Mouse (Mus musculus) adrenal gland, postnatal 4 days (tissue): ENCODE measurements around the gene Mbl2. TPM values are rescaled to one million over a fixed set of nuclear protein-coding genes. Genes with fewer than 3 reads are reported as not detected.
"Not testable (repeated sequence)": the region's sequence is repeated elsewhere in the genome, so short reads cannot be mapped to it uniquely, and the experiment has no call there.

Experiments
- DNase-seq, 2 experiments: peaks; one replicate each; pipeline ENCODE4 v3.0.0; 2021 to 2022; ENCODE audit warnings: low spot score in 2 of 2, mixed read lengths in 2 of 2
- long read RNA-seq, 2 experiments: library from polyadenylated mRNA; stranded (forward); transcript quantifications; one replicate each; pipeline ENCODE4 v2.0.0; 2021
- total RNA-seq, 2 experiments: library from RNA; stranded (reverse); gene quantifications; 2 replicates each; pipeline ENCODE4 v1.2.3; 2021

Gene Mbl2
- 10 to 100 TPM in 1 of 2 experiments, not detected in 1; 23.9 TPM for total RNA-seq
- long read RNA-seq, experiment 1, transcript Mbl2-201 (6 exons, 1,089 nt), result major isoform, 22 of 33 reads
- long read RNA-seq, experiment 1, partial matches to known transcripts, result 8 of 33 reads
- long read RNA-seq, experiment 1, other reads (novel, unspliced or antisense), result 3 of 33 reads
- long read RNA-seq, experiment 2, result 0 reads

- DNase-seq, result no peak
Observed at GRCm38 (mm10) chr19:30232691-30233090, at the start of gene Mbl2. Gene Mbl2 (plus strand): TSS chr19:30232942.

GRCm38 (mm10) chr19:30185536-30185935 is 47.2 kb upstream of the Mbl2 start:
- DNase-seq, result no peak

GRCm38 (mm10) chr19:30187232-30187631 is 45.5 kb upstream of the Mbl2 start:
- no peak for DNase-seq

- no peak for DNase-seq
Observed at GRCm38 (mm10) chr19:30194999-30195398, 37.7 kb upstream of the Mbl2 start.

GRCm38 (mm10) chr19:30202177-30202576 is 30.6 kb upstream of the Mbl2 start:
- no peak for DNase-seq

GRCm38 (mm10) chr19:30205159-30205816 is 27.5 kb upstream of the Mbl2 start:
- DNase-seq, result no peak

- DNase-seq, result no peak
Observed at GRCm38 (mm10) chr19:30205874-30206273, 26.9 kb upstream of the Mbl2 start.

- no peak for DNase-seq
Observed at GRCm38 (mm10) chr19:30206981-30207380, 25.8 kb upstream of the Mbl2 start.

- not testable (repeated sequence) for DNase-seq
Observed at GRCm38 (mm10) chr19:30209006-30209405, 23.7 kb upstream of the Mbl2 start.

- DNase-seq, result no peak
Observed at GRCm38 (mm10) chr19:30214026-30214425, 18.7 kb upstream of the Mbl2 start.

GRCm38 (mm10) chr19:30215736-30216135 is 17.0 kb upstream of the Mbl2 start:
- DNase-seq, result not testable (repeated sequence)

GRCm38 (mm10) chr19:30216186-30216585 is 16.6 kb upstream of the Mbl2 start:
- no peak for DNase-seq

GRCm38 (mm10) chr19:30217335-30217734 is 15.4 kb upstream of the Mbl2 start:
- peak in 1 of 2 experiments; percentile 7 for DNase-seq

GRCm38 (mm10) chr19:30222593-30222992 is 10.1 kb upstream of the Mbl2 start:
- DNase-seq, result not testable (repeated sequence)

- DNase-seq, result no peak
Observed at GRCm38 (mm10) chr19:30229477-30229876, 3.3 kb upstream of the Mbl2 start.

- no peak for DNase-seq
Observed at GRCm38 (mm10) chr19:30234416-30234815, 1.7 kb downstream of the Mbl2 start.

- DNase-seq, result no peak
Observed at GRCm38 (mm10) chr19:30247359-30247758, 14.6 kb downstream of the Mbl2 start.

- peak; percentile 19 to 26 for DNase-seq
Observed at GRCm38 (mm10) chr19:30248822-30249221, 16.1 kb downstream of the Mbl2 start.

GRCm38 (mm10) chr19:30252253-30252652 is 19.5 kb downstream of the Mbl2 start:
- DNase-seq, result no peak

- no peak for DNase-seq
Observed at GRCm38 (mm10) chr19:30256339-30256738, 23.6 kb downstream of the Mbl2 start.

GRCm38 (mm10) chr19:30281125-30281524 is 48.4 kb downstream of the Mbl2 start:
- no peak for DNase-seq

- DNase-seq, result no peak
Observed at GRCm38 (mm10) chr19:30287899-30288490, 55.3 kb downstream of the Mbl2 start.
